Mouse (Mus musculus) heart, embryonic 13.5 days (tissue): ENCODE measurements around the gene Numb. TPM values are rescaled to one million over a fixed set of nuclear protein-coding genes. Genes with fewer than 3 reads are reported as not detected.

Experiments used
- ATAC-seq: fragments of 200-750 bp; cut with Nextera tagmentation; 2 replicates; pipeline ENCODE4 v1.8.0; 2017; ENCODE audit warnings: moderate TSS enrichment; ENCODE audit not compliant: insufficient number of reproducible peaks, low FRiP score, low TSS enrichment; ENCODE audit errors: extremely low read depth
- H3K27ac ChIP-seq: fragments of 300-500 bp; sonication (generic); replicated peaks from 2 replicates; pipeline ENCODE4 v1.5.1; 2015; ENCODE audit warnings: moderate library complexity, mild to moderate bottlenecking, inconsistent platforms
- H3K27me3 ChIP-seq: fragments of 300-500 bp; sonication (generic); replicated peaks from 2 replicates; pipeline ENCODE4 v1.6.1; 2015; ENCODE audit warnings: mild to moderate bottlenecking, inconsistent platforms
- H3K36me3 ChIP-seq: fragments of 300-500 bp; sonication (generic); 2 replicates; pipeline ENCODE4 v1.6.1; 2015; ENCODE audit warnings: mild to moderate bottlenecking, inconsistent platforms
- H3K4me1 ChIP-seq: fragments of 300-500 bp; sonication (generic); 2 replicates; pipeline ENCODE4 v1.6.1; 2015; ENCODE audit warnings: inconsistent platforms
- H3K4me2 ChIP-seq: fragments of 300-500 bp; sonication (generic); 2 replicates; pipeline ENCODE4 v1.6.1; 2015; ENCODE audit warnings: inconsistent platforms, mild to moderate bottlenecking, moderate library complexity
- H3K4me3 ChIP-seq: fragments of 300-500 bp; sonication (generic); 2 replicates; pipeline ENCODE4 v1.5.1; 2015; ENCODE audit warnings: moderate library complexity, mild to moderate bottlenecking, inconsistent platforms
- H3K9ac ChIP-seq: fragments of 300-500 bp; sonication (generic); 2 replicates; pipeline ENCODE4 v1.6.1; 2015; ENCODE audit warnings: inconsistent platforms, mild to moderate bottlenecking, moderate library complexity
- H3K9me3 ChIP-seq: fragments of 300-500 bp; sonication (generic); 2 replicates; pipeline ENCODE4 v1.6.1; 2016; ENCODE audit warnings: inconsistent platforms
- WGBS: fragments of 180-500 bp; shearing (Covaris S2); methylation state at CpG from one replicate; pipeline ENCODE4 v1.1.7; 2015; ENCODE audit warnings: mixed read lengths; 5-methylcytosine and 5-hydroxymethylcytosine counted together
- polyA plus RNA-seq: library from polyadenylated mRNA; unstranded; fragments of >200 nt; fragmentation: Nextera tagmentation; extraction: Ambion mirVana; gene quantifications from 2 replicates; pipeline ENCODE4 v1.2.1, GENCODE M21; 2015

The Numb gene
- polyA plus RNA-seq, 1 experiment from 2014 or later = 28.1 TPM

DNA sequence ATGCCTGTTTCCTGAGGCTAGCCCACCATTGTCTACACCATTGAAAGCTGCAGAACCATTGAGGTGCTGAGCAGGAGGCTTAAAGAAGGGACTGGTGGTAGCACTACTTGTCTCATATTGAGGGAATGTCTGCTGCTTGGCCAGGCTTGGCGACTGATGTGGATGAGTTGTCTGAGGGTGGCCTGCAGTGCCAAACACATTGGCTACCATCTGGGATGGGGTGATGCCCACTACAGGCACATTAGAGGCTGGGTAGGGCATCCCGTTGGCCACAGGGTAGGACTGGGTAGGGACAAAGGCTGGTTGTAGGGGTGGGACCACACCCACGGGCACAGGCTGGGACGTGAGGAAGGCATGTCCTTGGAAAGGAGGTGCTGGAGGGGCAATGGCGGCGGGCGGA is 126.1 kb downstream of the Numb start:
- H3K27me3 ChIP-seq = no peaks in the 10 kb centered on the region
- no peak overlapping the region for H3K4me3 ChIP-seq
- no peak for ATAC-seq
- H3K4me1 ChIP-seq = peaks cover 15% of the 10 kb centered on the region; the same call in 1 of the 2 replicates
- no peak overlapping the region for H3K27ac ChIP-seq
- no peaks in the 10 kb centered on the region for H3K9me3 ChIP-seq
- no peak overlapping the region for H3K4me2 ChIP-seq
- H3K9ac ChIP-seq = no peak overlapping the region
- H3K36me3 ChIP-seq = peaks cover 86% of the 10 kb centered on the region
- WGBS = 90% methylated on average over 7 of the region's 7 CpGs

DNA sequence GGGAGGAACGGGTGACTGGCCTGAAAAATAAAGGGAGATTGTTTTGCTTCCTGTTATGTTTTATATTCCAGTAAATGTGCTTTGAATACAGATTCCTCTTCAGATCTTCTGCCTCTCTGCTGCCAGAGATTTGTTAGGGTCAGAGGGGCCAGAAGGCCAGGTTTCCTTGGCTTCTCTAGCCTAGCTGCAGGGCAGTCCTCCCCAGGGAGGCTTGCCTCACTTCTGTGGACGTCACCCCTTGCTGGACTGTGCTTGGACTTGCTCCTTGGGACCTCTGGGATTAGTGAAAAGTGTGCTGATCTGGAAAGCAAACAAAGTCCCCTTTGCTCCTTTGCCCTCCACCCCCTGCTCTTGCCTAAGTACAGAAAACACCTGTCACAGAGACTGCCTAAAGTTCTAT is 126.7 kb downstream of the Numb start:
- Histone ChIP-seq H3K4me1 (peaks cover 15% of the 10 kb centered on the region; the same call in 1 of the 2 replicates), H3K9me3 (no peaks in the 10 kb centered on the region), H3K27me3 (no peaks in the 10 kb centered on the region), H3K27ac (no peak overlapping the region), H3K4me3 (no peak overlapping the region), H3K4me2 (no peak overlapping the region), H3K36me3 (peaks cover 81% of the 10 kb centered on the region), H3K9ac (no peak overlapping the region)
- no peak for ATAC-seq
- 74% methylated on average over 2 of the region's 2 CpGs for WGBS

DNA sequence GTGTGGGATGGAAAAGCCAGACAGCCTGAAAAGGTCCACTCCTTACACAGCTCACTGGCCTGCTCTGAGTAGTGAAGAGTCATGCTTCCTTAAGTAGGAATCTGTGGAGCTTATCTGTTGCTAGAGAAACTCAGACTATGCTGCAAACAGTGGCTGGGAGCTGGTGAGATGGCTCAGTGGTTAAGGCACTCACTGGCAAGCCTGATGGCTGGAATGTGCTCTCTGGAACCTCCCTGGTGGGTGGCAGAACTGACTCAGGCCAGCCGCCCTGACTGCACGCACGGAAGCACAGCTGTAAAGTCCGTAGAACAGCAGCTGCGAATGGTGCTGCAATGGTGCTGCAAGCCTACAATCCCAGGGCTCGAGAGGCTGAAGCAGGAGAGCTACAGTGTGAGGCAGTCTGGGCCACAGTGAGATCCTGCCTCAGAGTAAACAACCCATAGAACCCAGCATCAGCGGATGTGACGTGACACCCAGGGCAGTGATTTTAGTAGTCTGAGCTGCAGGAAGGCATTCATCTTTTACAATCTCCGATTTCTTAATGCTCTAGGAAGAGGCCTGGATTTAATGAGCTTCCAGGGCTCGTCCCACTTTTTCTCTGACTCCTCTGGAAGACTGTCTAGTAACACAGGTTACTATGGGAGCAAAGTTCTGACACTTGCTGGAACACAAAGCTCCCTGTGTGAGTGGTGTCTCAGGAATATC is 128.9 kb downstream of the Numb start:
- 69% methylated on average over 10 of the region's 10 CpGs for WGBS
- peaks cover 15% of the 10 kb centered on the region; the same call in 1 of the 2 replicates for H3K4me1 ChIP-seq
- no peaks in the 10 kb centered on the region for H3K9me3 ChIP-seq
- no peaks in the 10 kb centered on the region for H3K27me3 ChIP-seq
- 0 out of 2 replicates have a peak overlapping the region, but pooled peaks have one; percentile 19 for H3K9ac ChIP-seq
- 0 out of 2 replicates have a peak overlapping the region, but pooled peaks have one; percentile 20 for H3K27ac ChIP-seq
- no peak overlapping the region for H3K4me2 ChIP-seq
- H3K4me3 ChIP-seq = no peak overlapping the region
- H3K36me3 ChIP-seq = peaks cover 59% of the 10 kb centered on the region
- ATAC-seq = no peak

DNA sequence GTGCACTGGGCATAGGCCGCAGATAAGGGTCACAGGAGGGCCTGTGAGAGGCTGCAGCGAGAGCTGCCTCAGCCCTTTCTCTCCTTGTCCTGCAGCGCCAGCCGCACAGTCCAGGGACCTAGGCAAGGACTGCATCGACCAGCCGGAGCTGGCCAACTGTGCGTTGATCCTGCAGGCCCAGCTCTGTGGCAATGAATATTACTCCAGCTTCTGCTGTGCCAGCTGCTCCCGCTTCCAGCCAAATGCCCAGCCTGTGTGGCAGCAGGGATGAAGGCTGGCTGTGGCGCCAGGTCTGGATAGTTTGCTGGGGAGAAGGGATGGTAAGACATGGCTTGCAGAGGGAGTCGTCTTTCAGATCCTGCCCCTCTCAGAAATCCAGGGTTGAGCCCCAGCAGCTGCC is 130.0 kb downstream of the Numb start:
- Histone ChIP-seq H3K4me2 (no peak overlapping the region), H3K4me1 (peaks cover 15% of the 10 kb centered on the region; the same call in 1 of the 2 replicates), H3K4me3 (no peak overlapping the region), H3K27me3 (no peaks in the 10 kb centered on the region), H3K9me3 (no peaks in the 10 kb centered on the region), H3K9ac (0 out of 2 replicates have a peak overlapping the region, but pooled peaks have one; percentile 16), H3K27ac (no peak overlapping the region), H3K36me3 (peaks cover 53% of the 10 kb centered on the region)
- no peak for ATAC-seq
- 72% methylated on average over 10 of the region's 10 CpGs for WGBS

DNA sequence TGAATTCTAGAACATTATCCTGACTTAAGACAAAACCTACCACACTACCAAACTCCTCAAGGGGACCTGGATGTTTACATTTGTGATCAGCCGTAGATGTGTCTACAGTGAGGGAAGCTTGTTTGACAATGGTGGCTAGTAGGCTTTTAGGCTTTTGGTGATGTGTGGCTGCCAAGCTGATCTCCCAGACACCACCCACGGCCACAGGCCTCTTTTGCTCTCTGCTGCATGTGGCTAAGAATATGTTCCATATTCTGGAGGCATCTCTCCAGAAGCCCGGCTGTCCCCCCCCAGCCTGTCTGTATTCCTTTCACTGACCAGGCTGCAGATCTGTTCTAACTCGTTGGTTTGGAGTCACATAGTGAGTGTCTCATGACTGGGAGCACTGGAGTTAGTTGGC is 131.0 kb downstream of the Numb start:
- no peak for ATAC-seq
- WGBS = 73% methylated on average over 4 of the region's 4 CpGs
- H3K9ac ChIP-seq = no peak overlapping the region
- no peak overlapping the region for H3K4me2 ChIP-seq
- H3K27ac ChIP-seq = no peak overlapping the region
- peaks cover 15% of the 10 kb centered on the region; the same call in 1 of the 2 replicates for H3K4me1 ChIP-seq
- no peaks in the 10 kb centered on the region for H3K9me3 ChIP-seq
- H3K4me3 ChIP-seq = no peak overlapping the region
- H3K27me3 ChIP-seq = no peaks in the 10 kb centered on the region
- peaks cover 44% of the 10 kb centered on the region for H3K36me3 ChIP-seq

DNA sequence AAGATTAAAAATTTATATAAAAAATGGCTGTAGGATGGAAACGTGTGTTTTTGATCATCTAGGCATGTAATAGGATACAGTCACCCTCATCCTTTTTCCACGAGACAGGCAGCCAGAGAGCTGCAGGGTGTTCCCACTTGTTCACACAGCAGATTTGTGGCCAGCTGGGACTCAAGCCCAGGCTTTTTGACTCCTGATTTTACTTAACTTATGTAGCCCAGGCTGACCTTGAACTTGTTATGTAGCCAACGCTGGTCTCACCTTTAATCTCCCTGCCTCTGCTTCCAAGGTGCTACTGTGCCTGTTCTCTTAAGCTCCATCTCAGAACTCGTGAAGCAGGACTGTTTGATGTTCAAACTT is 132.0 kb downstream of the Numb start:
- WGBS = 45% methylated on average over 4 of the region's 4 CpGs
- no peak overlapping the region for H3K4me2 ChIP-seq
- H3K4me3 ChIP-seq = no peak overlapping the region
- no peaks in the 10 kb centered on the region for H3K27me3 ChIP-seq
- H3K27ac ChIP-seq = no peak overlapping the region
- no peak overlapping the region for H3K9ac ChIP-seq
- H3K9me3 ChIP-seq = no peaks in the 10 kb centered on the region
- no peak for ATAC-seq
- peaks cover 34% of the 10 kb centered on the region for H3K36me3 ChIP-seq
- peaks cover 15% of the 10 kb centered on the region; the same call in 1 of the 2 replicates for H3K4me1 ChIP-seq

DNA sequence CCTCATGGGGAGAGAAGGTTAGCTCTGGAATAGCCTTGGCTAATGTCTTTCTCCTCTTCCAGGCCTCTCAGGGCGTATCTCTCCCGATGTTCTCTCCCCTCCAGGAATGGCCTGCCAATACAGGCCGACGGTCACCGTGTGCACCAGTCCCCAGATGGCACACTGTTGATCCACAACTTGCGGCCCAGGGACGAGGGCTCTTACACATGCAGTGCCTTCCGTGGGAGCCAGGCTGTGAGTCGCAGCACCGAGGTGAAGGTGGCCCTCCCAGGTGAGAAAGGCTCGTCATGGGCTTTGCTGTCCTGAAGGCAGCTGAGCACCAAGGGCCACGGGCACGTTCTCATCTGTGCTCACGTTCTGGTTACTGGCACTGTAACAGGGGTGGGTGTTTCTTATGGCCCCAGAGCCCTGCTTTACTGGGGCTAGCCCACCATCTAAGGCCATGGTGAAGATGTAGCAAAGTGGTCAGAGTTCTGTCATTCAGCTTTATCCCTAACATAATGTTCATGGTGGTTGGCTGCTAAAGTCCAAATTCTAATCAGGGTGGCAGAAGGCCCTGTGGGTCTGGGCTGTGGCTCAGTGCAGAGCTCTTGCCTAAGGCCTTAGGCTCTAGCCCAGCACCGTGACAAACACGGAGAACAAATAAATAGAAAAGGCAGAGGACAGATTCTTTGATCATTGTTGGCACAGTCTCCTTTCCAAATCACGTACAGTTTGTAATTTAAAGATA is 132.5 kb downstream of the Numb start:
- no peak overlapping the region for H3K27ac ChIP-seq
- ATAC-seq = no peak
- H3K36me3 ChIP-seq = peaks cover 30% of the 10 kb centered on the region
- H3K9me3 ChIP-seq = no peaks in the 10 kb centered on the region
- H3K9ac ChIP-seq = no peak overlapping the region
- H3K4me1 ChIP-seq = peaks cover 15% of the 10 kb centered on the region; the same call in 1 of the 2 replicates
- no peak overlapping the region for H3K4me3 ChIP-seq
- no peaks in the 10 kb centered on the region for H3K27me3 ChIP-seq
- 84% methylated on average over 17 of the region's 17 CpGs for WGBS
- no peak overlapping the region for H3K4me2 ChIP-seq

DNA sequence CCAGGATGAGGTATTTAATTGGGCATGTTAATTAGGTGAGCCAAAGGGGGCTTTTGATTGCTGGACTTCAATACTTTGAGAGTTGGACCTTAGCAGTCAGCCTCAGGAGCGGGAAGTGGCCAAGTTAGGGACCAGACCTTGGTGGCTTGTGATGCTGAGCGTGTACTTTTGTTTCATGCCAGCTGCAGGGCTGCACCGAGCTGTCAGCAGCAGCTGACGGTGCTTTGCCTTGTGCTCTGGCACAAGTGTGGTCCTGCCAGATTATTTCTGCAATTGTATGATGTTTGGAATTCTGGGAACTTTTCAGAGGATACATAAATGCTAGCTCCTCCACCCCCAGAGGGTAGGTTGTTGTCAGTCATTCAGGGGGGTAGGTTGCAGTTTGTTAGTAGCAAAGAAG is 136.4 kb downstream of the Numb start:
- no peaks in the 10 kb centered on the region for H3K27me3 ChIP-seq
- no peak overlapping the region for H3K4me3 ChIP-seq
- ATAC-seq = no peak
- WGBS = 51% methylated on average over 4 of the region's 4 CpGs
- no peak overlapping the region for H3K27ac ChIP-seq
- H3K9me3 ChIP-seq = no peaks in the 10 kb centered on the region
- H3K4me1 ChIP-seq = no peaks in the 10 kb centered on the region
- no peaks in the 10 kb centered on the region for H3K36me3 ChIP-seq
- H3K4me2 ChIP-seq = no peak overlapping the region
- no peak overlapping the region for H3K9ac ChIP-seq

DNA sequence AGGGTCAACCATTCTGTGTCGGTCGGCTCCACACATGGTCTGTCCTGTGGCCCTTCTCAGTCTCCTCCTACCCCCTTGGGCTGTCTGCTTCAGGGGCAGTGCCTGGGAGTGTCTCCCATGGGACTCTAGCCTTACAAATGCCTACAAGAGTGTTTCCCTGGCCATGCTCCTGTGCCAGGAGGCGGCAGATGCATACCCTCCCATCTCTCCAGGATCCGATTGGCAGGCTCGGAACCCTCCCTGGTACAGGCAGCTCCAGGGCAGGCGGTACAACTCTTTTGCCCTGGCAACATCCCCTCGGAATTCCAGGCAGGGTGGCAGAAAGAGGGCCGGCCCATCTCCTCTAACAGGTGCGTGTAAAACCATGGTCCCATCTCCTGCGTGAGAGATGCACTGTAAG is 139.1 kb downstream of the Numb start:
- Histone ChIP-seq H3K27ac (no peak overlapping the region), H3K4me1 (no peaks in the 10 kb centered on the region), H3K4me2 (no peak overlapping the region), H3K27me3 (no peaks in the 10 kb centered on the region), H3K9ac (no peak overlapping the region), H3K36me3 (no peaks in the 10 kb centered on the region), H3K4me3 (no peak overlapping the region), H3K9me3 (no peaks in the 10 kb centered on the region)
- WGBS = 82% methylated on average over 10 of the region's 10 CpGs
- ATAC-seq = no peak

DNA sequence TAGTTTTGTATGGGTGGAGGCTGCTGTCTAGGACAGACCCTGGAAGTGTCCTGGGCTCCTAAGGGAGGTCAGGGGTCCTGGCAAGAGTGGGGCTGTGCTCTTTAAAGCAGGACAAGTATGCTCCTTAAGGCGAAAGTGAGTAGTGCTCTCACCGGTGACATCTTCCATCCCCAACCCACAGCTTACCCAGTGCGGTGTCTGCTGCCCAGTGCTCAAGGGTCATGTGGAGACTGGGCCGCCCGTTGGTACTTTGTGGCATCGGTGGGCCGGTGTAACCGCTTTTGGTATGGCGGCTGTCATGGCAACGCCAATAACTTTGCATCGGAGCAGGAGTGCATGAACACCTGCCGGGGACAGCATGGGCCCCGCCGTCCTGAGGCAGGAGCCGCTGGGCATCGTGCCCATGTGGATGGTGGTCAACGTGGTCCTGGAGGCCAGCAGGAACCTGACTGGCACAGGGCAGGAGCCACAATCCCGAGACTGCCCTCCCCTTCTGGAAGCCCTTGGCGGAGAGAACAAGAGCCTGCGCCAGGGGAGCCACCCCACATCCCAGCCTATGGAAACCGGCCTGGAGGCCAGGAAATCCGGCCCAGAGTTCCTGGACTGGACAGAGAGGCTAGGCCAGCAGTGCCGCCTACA is 140.0 kb downstream of the Numb start:
- H3K9ac ChIP-seq = no peak overlapping the region
- no peak for ATAC-seq
- WGBS = 63% methylated on average over 23 of the region's 23 CpGs

DNA sequence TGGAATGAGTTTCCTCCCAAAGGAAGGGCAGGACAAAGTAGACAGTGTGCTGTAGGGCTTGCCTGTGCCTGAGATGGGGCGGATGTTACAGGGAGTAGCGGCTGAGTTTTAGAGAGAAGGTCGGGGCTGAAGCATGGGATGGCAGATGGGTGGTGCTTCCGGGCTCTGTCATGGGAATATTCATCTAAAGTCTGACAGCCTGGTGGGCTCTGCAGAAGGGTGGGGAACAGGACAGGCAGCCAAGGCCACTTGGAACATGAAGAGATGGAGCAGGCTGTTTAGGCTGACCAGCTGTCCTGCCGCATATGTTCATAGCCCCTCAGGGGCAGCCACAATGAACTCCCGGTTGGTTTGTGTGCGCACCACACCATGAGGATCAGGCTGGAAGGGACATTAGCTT is 140.5 kb downstream of the Numb start:
- Histone ChIP-seq H3K27me3 (no peaks in the 10 kb centered on the region), H3K9me3 (no peaks in the 10 kb centered on the region), H3K9ac (no peak overlapping the region), H3K4me2 (no peak overlapping the region), H3K36me3 (no peaks in the 10 kb centered on the region), H3K4me3 (no peak overlapping the region), H3K27ac (no peak overlapping the region), H3K4me1 (no peaks in the 10 kb centered on the region)
- 67% methylated on average over 7 of the region's 7 CpGs for WGBS
- no peak for ATAC-seq

More for the DNA sequence above, 140.0 kb downstream of the Numb start:
- Histone ChIP-seq H3K4me3 (no peak overlapping the region), H3K27ac (no peak overlapping the region), H3K4me2 (no peak overlapping the region), H3K27me3 (no peaks in the 10 kb centered on the region), H3K36me3 (no peaks in the 10 kb centered on the region), H3K9me3 (no peaks in the 10 kb centered on the region), H3K4me1 (no peaks in the 10 kb centered on the region)
